Comparison of ENCODE assay signal across 8 mouse cellular contexts in the genomic region with DNA sequence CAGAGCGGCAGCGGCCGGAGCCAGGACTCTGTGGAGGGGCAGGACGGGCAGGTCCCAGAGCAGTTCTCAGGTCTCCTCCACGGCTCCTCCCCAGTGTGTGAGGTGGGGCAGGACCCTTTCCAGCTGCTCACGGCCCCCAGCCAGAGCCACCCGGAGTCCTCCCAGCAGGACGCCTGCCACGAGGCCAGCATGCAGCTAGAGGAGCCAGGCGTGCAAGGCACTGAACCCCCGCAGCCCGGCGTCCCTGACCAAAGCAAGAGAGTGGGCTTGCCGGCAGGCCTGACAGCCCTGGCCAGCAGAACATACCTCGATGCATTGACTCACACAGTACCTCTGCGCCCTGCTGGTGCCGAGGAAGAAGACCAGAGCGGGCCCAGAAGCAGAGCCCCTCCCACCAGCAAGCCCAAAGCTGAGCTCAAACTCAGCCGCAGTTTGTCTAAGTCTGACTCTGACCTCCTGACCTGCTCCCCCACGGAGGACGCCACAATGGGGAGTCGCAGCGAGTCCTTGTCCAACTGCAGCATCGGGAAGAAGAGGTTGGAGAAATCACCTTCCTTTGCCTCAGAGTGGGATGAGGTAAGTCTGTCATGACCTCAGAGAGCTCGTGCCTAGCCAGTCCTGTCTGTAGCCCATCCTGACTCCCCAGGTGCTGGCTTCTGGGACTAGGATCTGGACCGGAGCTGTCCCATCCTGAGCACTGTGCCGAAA.
A peak's percentile ranks its signal among the peaks of the same experiment; 100 is the strongest.
DNase-seq lines count a peak whose midpoint lies in the region; ATAC-seq lines count a peak whose summit lies in the region.

No protein-coding gene starts in this region.

- peak; percentile 97 for DNase-seq in heart, adult 11 months
- no peak for DNase-seq in heart, adult 8-10 months (ENCODE audit: low spot score)
- DNase-seq in forebrain, embryonic 14.5 days (ENCODE audit: low spot score), result no peak
- peak; percentile 38 for DNase-seq in hindbrain, embryonic 10.5 days (ENCODE audit: low spot score)
- DNase-seq in neural tube, embryonic 11.5 days (ENCODE audit: low spot score), result peak; percentile 16
- no peak for DNase-seq in right cerebral cortex, postnatal 14 days
- DNase-seq in cerebellum, postnatal 14 days, result no peak

- peaks cover 27% of the 10 kb centered on the region for H3K4me1 ChIP-seq in forebrain, embryonic 14.5 days (ENCODE audit: control insufficient read depth, insufficient read depth, low read length)
- peaks cover 58% of the 10 kb centered on the region for H3K4me1 ChIP-seq in hindbrain, embryonic 10.5 days (replicated peaks)
- H3K4me1 ChIP-seq in liver, embryonic 15.5 days (replicated peaks), result peaks cover 65% of the 10 kb centered on the region
- peaks cover 30% of the 10 kb centered on the region for H3K4me1 ChIP-seq in neural tube, embryonic 11.5 days (ENCODE audit: control insufficient read depth, insufficient read depth, low read length)

- no peak; the same call in 1 of the 2 replicates for ATAC-seq in forebrain, embryonic 14.5 days
- ATAC-seq in liver, embryonic 15.5 days (ENCODE audit: insufficient read depth), result peak; percentile 26; the same call in 1 of the 2 replicates
- no peak for ATAC-seq in neural tube, embryonic 11.5 days (ENCODE audit: insufficient read depth, low FRiP score, low TSS enrichment)

- H3K36me3 ChIP-seq in forebrain, embryonic 14.5 days (ENCODE audit: control insufficient read depth, insufficient read depth, low read length), result peaks cover 20% of the 10 kb centered on the region
- H3K36me3 ChIP-seq in hindbrain, embryonic 10.5 days, result peaks cover 45% of the 10 kb centered on the region
- no peaks in the 10 kb centered on the region for H3K36me3 ChIP-seq in liver, embryonic 15.5 days (replicated peaks)
- no peaks in the 10 kb centered on the region for H3K36me3 ChIP-seq in neural tube, embryonic 11.5 days (ENCODE audit: control insufficient read depth, insufficient read depth, low read length)

- WGBS in forebrain, embryonic 14.5 days, result 39% methylated on average over 27 of the region's 27 CpGs
- WGBS in hindbrain, embryonic 10.5 days, result 22% methylated on average over 27 of the region's 27 CpGs
- WGBS in liver, embryonic 15.5 days (ENCODE audit: insufficient replicate concordance), result 9% methylated on average over 27 of the region's 27 CpGs
- 18% methylated on average over 27 of the region's 27 CpGs for WGBS in neural tube, embryonic 11.5 days

- H3K4me2 ChIP-seq in forebrain, embryonic 14.5 days (ENCODE audit: low read length), result peak overlapping the region; percentile 31; the same call in 1 of the 2 replicates
- peak overlapping the region; percentile 69 for H3K4me2 ChIP-seq in liver, embryonic 15.5 days
- H3K4me2 ChIP-seq in neural tube, embryonic 11.5 days (ENCODE audit: low read depth), result peak overlapping the region; percentile 24

- no peak overlapping the region for H3K4me3 ChIP-seq in forebrain, embryonic 14.5 days (ENCODE audit: low read depth, low read length)
- H3K4me3 ChIP-seq in hindbrain, embryonic 10.5 days, result peak overlapping the region; percentile 31
- peak overlapping the region; percentile 47 for H3K4me3 ChIP-seq in liver, embryonic 15.5 days (replicated peaks)
- H3K4me3 ChIP-seq in neural tube, embryonic 11.5 days (ENCODE audit: low read depth, low read length), result no peak overlapping the region

- H3K9ac ChIP-seq in forebrain, embryonic 14.5 days (ENCODE audit: low read length), result peak overlapping the region; percentile 45; the same call in 1 of the 2 replicates
- peak overlapping the region; percentile 37 for H3K9ac ChIP-seq in liver, embryonic 15.5 days
- peak overlapping the region; percentile 50 for H3K9ac ChIP-seq in neural tube, embryonic 11.5 days (ENCODE audit: low read length)

- H3K27me3 ChIP-seq in forebrain, embryonic 14.5 days (replicated peaks; ENCODE audit: control insufficient read depth, insufficient read depth, low read length), result no peaks in the 10 kb centered on the region
- H3K27me3 ChIP-seq in hindbrain, embryonic 10.5 days (ENCODE audit: insufficient read depth, poor library complexity, severe bottlenecking), result peaks cover 7% of the 10 kb centered on the region; the same call in 1 of the 2 replicates
- H3K27me3 ChIP-seq in liver, embryonic 15.5 days, result no peaks in the 10 kb centered on the region
- H3K27me3 ChIP-seq in neural tube, embryonic 11.5 days (ENCODE audit: control insufficient read depth, insufficient read depth, low read length), result no peaks in the 10 kb centered on the region

- H3K27ac ChIP-seq in forebrain, embryonic 14.5 days (ENCODE audit: low read depth, low read length), result peak overlapping the region; percentile 64
- H3K27ac ChIP-seq in hindbrain, embryonic 10.5 days, result peak overlapping the region; percentile 88
- peak overlapping the region; percentile 74 for H3K27ac ChIP-seq in liver, embryonic 15.5 days (replicated peaks)
- H3K27ac ChIP-seq in neural tube, embryonic 11.5 days (ENCODE audit: low read depth, low read length), result peak overlapping the region; percentile 47

- no peaks in the 10 kb centered on the region for H3K9me3 ChIP-seq in forebrain, embryonic 14.5 days (replicated peaks; ENCODE audit: control insufficient read depth, low read length)
- no peaks in the 10 kb centered on the region for H3K9me3 ChIP-seq in hindbrain, embryonic 10.5 days
- no peaks in the 10 kb centered on the region for H3K9me3 ChIP-seq in liver, embryonic 15.5 days (replicated peaks)
- no peaks in the 10 kb centered on the region for H3K9me3 ChIP-seq in neural tube, embryonic 11.5 days (ENCODE audit: control insufficient read depth, low read length)

Comparison
In these comparisons a context has a peak if more than half of its experiments do, and no peak if none do; other contexts are left out.
1. DNase-seq: peak in heart, adult 11 months (single experiment), hindbrain, embryonic 10.5 days (single experiment) and neural tube, embryonic 11.5 days (single experiment); none in heart, adult 8-10 months (single experiment), forebrain, embryonic 14.5 days (single experiment), right cerebral cortex, postnatal 14 days (single experiment) and cerebellum, postnatal 14 days (0 of 2).
2. H3K4me3 ChIP-seq: peak in hindbrain, embryonic 10.5 days (single experiment) and liver, embryonic 15.5 days (single experiment); none in forebrain, embryonic 14.5 days (single experiment) and neural tube, embryonic 11.5 days (single experiment).
3. Peak in every context shown above with its lines, with median percentiles within 50 percentile points of each other: H3K27ac ChIP-seq, H3K4me2 ChIP-seq and H3K9ac ChIP-seq.